Mouse (Mus musculus): ENCODE results near the gene Rasgrf1. TPM values are rescaled to one million over a fixed set of nuclear protein-coding genes. Genes with fewer than 3 reads are reported as not detected.

The Rasgrf1 gene
- total and polyA plus RNA-seq, 3 experiments = not detected

- no peak overlapping the region for H3K9ac ChIP-seq (ENCODE audit: insufficient read depth, low read depth)
- H3K79me2 ChIP-seq (replicated peaks; ENCODE audit: control insufficient read depth, extremely low read depth, insufficient read depth, poor library complexity, severe bottlenecking) = no peaks in the 10 kb centered on the region
- H3K9me3 ChIP-seq (replicated peaks; ENCODE audit: low read length) = no peaks in the 10 kb centered on the region
- no peak overlapping the region for H3K4me3 ChIP-seq (replicated peaks in 1 of 3; ENCODE audit: low read depth in 2 of 3, low read length in 2 of 3, poor library complexity in 1 of 3)
- H3K4me1 ChIP-seq (ENCODE audit: control insufficient read depth in 1 of 2, insufficient read depth in 2 of 2) = peaks cover 7 to 26% of the 10 kb centered on the region in 2 experiments; a peak in 3 of 4 replicates
- no peak overlapping the region for H3K27ac ChIP-seq (ENCODE audit: insufficient read depth, low read depth)
- H3K4me2 ChIP-seq (ENCODE audit: insufficient read depth, low read depth, poor library complexity, severe bottlenecking) = no peak overlapping the region
- H3K27me3 ChIP-seq (replicated peaks) = no peaks in the 10 kb centered on the region
- peak; percentile 76 for TF ChIP-seq RAD21 (IDR thresholded peaks at IDR 0.05; ENCODE audit: low read depth, low read length)
- TF ChIP-seq USF2 (conservative IDR thresholded peaks at IDR 0.05; ENCODE audit: low read depth, low read length) = no peak
- peak; percentile 28; the same call in 1 of the 2 replicates for TF ChIP-seq IRF4 (IDR thresholded peaks at IDR 0.05; ENCODE audit: low read depth, low read length)
- TF ChIP-seq BHLHE40 (IDR thresholded peaks at IDR 0.05; ENCODE audit: low read depth, low read length) = peak; percentile 83
- TF ChIP-seq ZC3H11A (IDR thresholded peaks at IDR 0.05; ENCODE audit: low read depth, low read length) = peak; percentile 57
- peak; percentile 66 for TF ChIP-seq SMC3 (IDR thresholded peaks at IDR 0.05; ENCODE audit: low read depth, low read length)
- peak in 1 of 2 experiments; percentile 78; a peak in 2 of 4 replicates for TF ChIP-seq CTCF (conservative IDR thresholded peaks at IDR 0.05 in 1 of 2, IDR thresholded peaks at IDR 0.05 in 1 of 2; ENCODE audit: low read depth in 2 of 2, low read length in 2 of 2)
- TF ChIP-seq RCOR1 (conservative IDR thresholded peaks at IDR 0.05; ENCODE audit: low read depth, low read length) = no peak
- TF ChIP-seq MAZ (IDR thresholded peaks at IDR 0.05; ENCODE audit: low read depth, low read length) = no peak
- no peak for TF ChIP-seq ETS1 (conservative IDR thresholded peaks at IDR 0.05; ENCODE audit: low read depth, low read length)
- no peak for TF ChIP-seq ZKSCAN1 (IDR thresholded peaks at IDR 0.05; ENCODE audit: borderline replicate concordance, low read depth, low read length)
- peak; percentile 77; the same call in 1 of the 2 replicates for TF ChIP-seq MYC (IDR thresholded peaks at IDR 0.05; ENCODE audit: low read depth, low read length)
- peak; percentile 99 for TF ChIP-seq ZNF384 (IDR thresholded peaks at IDR 0.05; ENCODE audit: low read depth, low read length)
- DNase-seq (ENCODE audit: extremely low read depth) = peak; percentile 42
- in situ Hi-C loops (cut with MboI; ENCODE audit: low pct_ligation_motif_present, low pct_unique_long_range_greater_than_20kb, low sequenced_read_pairs) (no loop called here), dilution Hi-C loops (cut with MboI; ENCODE audit: extremely low pct_ligation_motif_present, extremely low pct_unique_long_range_greater_than_20kb, low sequenced_read_pairs) (no loop called here)
- H3K36me3 ChIP-seq (replicated peaks in 1 of 2; ENCODE audit: control insufficient read depth in 1 of 2, insufficient read depth in 1 of 2, low read length in 1 of 2) = no peaks in the 10 kb centered on the region
Measured at GRCm38 (mm10) chr9:89973856-89974255, 64.1 kb downstream of the Rasgrf1 start.

DNA sequence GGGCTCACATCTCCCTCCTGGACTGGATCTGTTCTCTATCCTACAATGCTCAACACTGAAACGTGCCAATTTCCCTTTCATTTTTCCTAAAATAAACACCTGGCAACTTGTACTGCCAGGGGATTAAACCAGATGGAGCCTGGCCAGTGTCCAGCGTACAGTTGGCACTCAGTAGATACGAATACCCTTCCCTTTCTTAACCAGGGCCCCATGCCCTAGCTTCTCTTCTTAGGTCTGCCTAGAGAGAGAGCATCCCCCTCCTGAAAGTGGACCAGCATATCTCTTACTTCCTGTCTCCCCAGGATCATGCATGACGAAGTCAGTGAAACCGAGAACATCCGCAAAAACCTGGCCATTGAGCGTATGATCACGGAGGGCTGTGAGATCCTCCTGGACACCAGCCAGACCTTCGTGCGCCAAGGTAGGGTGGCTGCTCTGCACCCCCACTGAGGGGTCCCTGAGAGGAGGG lies 64.8 kb downstream of the Rasgrf1 start:
- H3K9me3 ChIP-seq (replicated peaks; ENCODE audit: low read length) = no peaks in the 10 kb centered on the region
- in situ Hi-C loops (cut with MboI; ENCODE audit: low pct_ligation_motif_present, low pct_unique_long_range_greater_than_20kb, low sequenced_read_pairs) = no loop called here

More for the DNA sequence above, 64.8 kb downstream of the Rasgrf1 start:
- Histone ChIP-seq H3K4me3 (replicated peaks in 1 of 3; ENCODE audit: low read depth in 2 of 3, low read length in 2 of 3, poor library complexity in 1 of 3) (no peak overlapping the region), H3K27ac (ENCODE audit: insufficient read depth, low read depth) (no peak overlapping the region), H3K27me3 (replicated peaks) (no peaks in the 10 kb centered on the region), H3K79me2 (replicated peaks; ENCODE audit: control insufficient read depth, extremely low read depth, insufficient read depth, poor library complexity, severe bottlenecking) (no peaks in the 10 kb centered on the region), H3K36me3 (replicated peaks in 1 of 2; ENCODE audit: control insufficient read depth in 1 of 2, insufficient read depth in 1 of 2, low read length in 1 of 2) (no peaks in the 10 kb centered on the region), H3K4me2 (ENCODE audit: insufficient read depth, low read depth, poor library complexity, severe bottlenecking) (no peak overlapping the region; the same call in 1 of the 2 replicates), H3K4me1 (ENCODE audit: control insufficient read depth in 1 of 2, insufficient read depth in 2 of 2) (peaks cover 6 to 26% of the 10 kb centered on the region in 2 experiments; a peak in 3 of 4 replicates), H3K9ac (ENCODE audit: insufficient read depth, low read depth) (no peak overlapping the region)
- no peak for TF ChIP-seq RCOR1 (conservative IDR thresholded peaks at IDR 0.05; ENCODE audit: low read depth, low read length)
- dilution Hi-C loops (cut with MboI; ENCODE audit: extremely low pct_ligation_motif_present, extremely low pct_unique_long_range_greater_than_20kb, low sequenced_read_pairs) = no loop called here
- no peak for DNase-seq (ENCODE audit: extremely low read depth)
